Mouse (Mus musculus) right cerebral cortex, postnatal 36 days (tissue): ENCODE results near the gene Pi4kb.

Experiments
- DNase-seq, 2 experiments: peaks; one replicate each; pipeline ENCODE4 v3.0.0; 2022; ENCODE audit warnings: low spot score in 2 of 2, mixed read lengths in 1 of 2

The Pi4kb gene

GRCm38 (mm10) chr3:95056275-95056674, 81.7 kb downstream of the Pi4kb start:
- DNase-seq = no peak
